Mouse (Mus musculus) macrophage (primary cell): ENCODE data around the gene Ccdc113. TPM values are rescaled to one million over a fixed set of nuclear protein-coding genes. Genes with fewer than 3 reads are reported as not detected.

ENCODE experiments used
- H3K27ac ChIP-seq: fragments of 350-480 bp; formaldehyde crosslinking; 2 replicates; pipeline ENCODE4 v1.9.0; 2021
- H3K36me3 ChIP-seq: fragments of 350-480 bp; formaldehyde crosslinking; 2 replicates; pipeline ENCODE4 v1.9.0; 2021; ENCODE audit errors: inconsistent target
- H3K4me3 ChIP-seq: fragments of 350-480 bp; formaldehyde crosslinking; 2 replicates; pipeline ENCODE4 v1.9.0; 2021; ENCODE audit errors: inconsistent target
- H3K79me2 ChIP-seq: fragments of 350-480 bp; formaldehyde crosslinking; 2 replicates; pipeline ENCODE4 v1.9.0; 2021; ENCODE audit errors: inconsistent target
- WGBS: methylation state at CpG from one replicate; pipeline ENCODE4 v1.1.7; 2026; ENCODE audit warnings: inconsistent platforms; ENCODE audit not compliant: missing documents; 5-methylcytosine and 5-hydroxymethylcytosine counted together
- polyA plus RNA-seq: library from polyadenylated mRNA; stranded (reverse); fragments of 250-400 nt; gene quantifications from 3 replicates; pipeline ENCODE4 v1.2.4, GENCODE M21; 2018; ENCODE audit warnings: inconsistent platforms

Gene Ccdc113
- polyA plus RNA-seq, 1 experiment from 2014 or later: not detected

DNA sequence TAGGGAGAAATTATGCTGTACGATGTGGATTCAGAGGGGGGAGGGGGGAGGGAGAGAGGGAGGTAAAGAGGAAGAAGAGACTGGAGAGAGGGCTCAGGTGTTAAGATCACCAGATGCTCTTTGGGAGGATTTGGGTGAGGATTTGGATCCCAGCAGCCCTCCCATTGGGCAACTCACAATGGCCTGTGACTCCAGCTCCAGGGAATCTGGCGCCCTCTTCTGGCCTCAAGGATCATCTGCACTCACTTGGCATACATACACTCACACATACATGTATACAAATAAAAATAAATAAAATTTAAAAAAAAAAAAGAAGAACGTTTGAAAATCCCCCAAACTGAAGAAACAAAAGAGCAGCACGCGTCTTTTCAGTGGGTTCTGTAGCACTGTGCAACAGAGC is 27.6 kb upstream of the Ccdc113 start:
- WGBS: 70% methylated on average over 5 of the region's 5 CpGs
- Histone ChIP-seq H3K27ac (no peak overlapping the region), H3K36me3 (no peaks in the 10 kb centered on the region), H3K79me2 (no peaks in the 10 kb centered on the region), H3K4me3 (no peak overlapping the region)

DNA sequence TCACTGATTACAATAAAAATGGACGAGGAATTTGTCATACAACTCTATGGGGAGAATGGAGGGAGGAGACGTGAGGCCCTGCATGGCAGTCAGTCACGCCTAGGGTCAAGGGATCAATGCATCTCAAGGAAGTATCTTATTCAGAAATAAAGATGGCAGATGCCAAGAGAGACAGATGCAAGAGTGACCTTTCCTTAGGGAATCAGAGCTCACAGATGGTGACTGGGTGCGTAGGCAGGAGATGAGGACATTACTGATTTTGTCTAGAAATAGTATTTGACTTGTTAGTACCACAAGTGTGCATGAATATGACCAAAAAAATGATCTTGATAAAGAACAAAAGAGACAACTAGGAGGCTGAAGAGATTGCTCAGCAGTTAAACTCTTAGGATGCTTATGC is 21.6 kb upstream of the Ccdc113 start:
- H3K27ac ChIP-seq: no peak overlapping the region
- WGBS: 100% methylated on average over 4 of the region's 4 CpGs
- H3K4me3 ChIP-seq: no peak overlapping the region
- no peaks in the 10 kb centered on the region for H3K36me3 ChIP-seq
- no peaks in the 10 kb centered on the region for H3K79me2 ChIP-seq

DNA sequence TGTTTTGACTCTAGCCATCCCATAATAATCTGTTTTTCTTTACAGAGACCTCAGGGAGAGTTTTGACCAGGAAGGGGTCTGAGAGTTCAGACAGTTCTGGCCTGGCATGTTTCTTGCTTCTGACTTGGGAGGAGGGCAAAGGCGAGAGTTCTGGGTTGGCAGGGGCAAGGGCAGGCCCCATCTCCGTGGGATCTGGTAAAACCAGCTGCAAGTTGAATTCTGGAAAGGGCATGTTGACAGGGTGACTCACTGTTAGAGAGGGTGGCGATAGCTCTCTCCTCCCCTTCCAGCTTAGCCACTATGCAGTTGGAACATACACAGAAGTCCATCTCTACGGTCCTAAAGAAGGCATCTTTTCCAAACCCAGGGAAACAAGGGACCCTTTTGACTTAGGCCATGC is 20.7 kb upstream of the Ccdc113 start:
- Histone ChIP-seq H3K27ac (no peak overlapping the region), H3K4me3 (no peak overlapping the region), H3K79me2 (no peaks in the 10 kb centered on the region), H3K36me3 (no peaks in the 10 kb centered on the region)
- WGBS: 83% methylated on average over 4 of the region's 4 CpGs

DNA sequence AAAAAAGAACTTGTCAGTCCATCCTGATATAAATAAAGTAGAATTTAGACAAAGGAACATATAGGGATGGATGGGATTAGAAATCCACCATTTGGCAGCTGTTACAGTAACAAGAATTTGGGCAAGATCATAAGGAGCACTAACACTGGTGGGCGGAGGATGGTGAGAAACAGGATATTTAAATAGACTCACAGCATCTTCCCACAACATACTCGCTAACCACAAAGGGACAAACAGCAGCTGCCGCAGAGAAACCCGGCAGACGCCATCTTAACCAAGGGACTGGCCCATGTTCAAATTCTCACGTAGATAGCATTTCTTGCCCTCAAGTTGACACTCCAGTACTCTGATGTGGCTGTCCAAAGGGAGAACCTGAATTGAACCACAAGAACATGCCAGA is 17.0 kb upstream of the Ccdc113 start:
- H3K27ac ChIP-seq: no peak overlapping the region
- no peaks in the 10 kb centered on the region for H3K79me2 ChIP-seq
- 96% methylated on average over 6 of the region's 6 CpGs for WGBS
- no peaks in the 10 kb centered on the region for H3K36me3 ChIP-seq
- H3K4me3 ChIP-seq: no peak overlapping the region

DNA sequence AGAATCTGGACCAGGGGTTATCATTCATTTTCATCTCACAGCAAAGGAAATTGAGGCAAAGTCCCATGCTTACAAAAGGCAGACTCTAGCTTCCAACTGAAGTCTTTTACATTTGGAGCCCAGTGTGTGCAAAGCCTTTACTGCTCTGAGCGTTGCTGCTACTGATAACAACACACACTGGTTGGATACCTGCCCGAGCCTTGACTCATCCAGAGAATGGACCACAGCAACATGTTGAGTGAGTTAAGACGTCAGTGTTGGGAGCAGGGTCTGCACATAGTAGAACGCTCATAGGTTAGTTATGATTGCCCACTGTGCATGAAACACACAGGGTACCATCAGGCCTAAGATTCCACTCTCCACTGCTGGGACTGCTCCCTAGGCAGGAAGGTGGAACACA is 9.9 kb upstream of the Ccdc113 start:
- Histone ChIP-seq H3K36me3 (no peaks in the 10 kb centered on the region), H3K4me3 (no peak overlapping the region), H3K79me2 (no peaks in the 10 kb centered on the region), H3K27ac (no peak overlapping the region)
- WGBS: 84% methylated on average over 4 of the region's 4 CpGs

DNA sequence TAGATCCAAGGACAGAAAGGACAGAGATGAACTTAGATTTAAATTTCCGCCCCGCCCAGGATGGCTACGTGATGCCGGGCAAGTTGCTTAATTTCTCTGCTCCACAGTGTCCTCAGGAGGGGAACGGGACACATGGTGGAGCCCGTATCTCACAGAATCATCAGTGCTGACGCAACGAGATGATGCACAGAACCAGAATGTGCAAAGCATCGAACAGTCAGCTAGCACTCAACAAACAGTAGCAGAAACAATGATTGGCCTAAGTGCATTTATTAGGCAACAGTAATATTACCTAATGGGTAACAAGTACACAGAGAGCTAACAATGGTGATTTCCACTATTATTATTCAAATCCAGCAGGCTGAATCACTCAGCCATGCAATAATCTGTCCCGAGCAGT is 5.7 kb upstream of the Ccdc113 start:
- WGBS: 87% methylated on average over 10 of the region's 10 CpGs
- no peaks in the 10 kb centered on the region for H3K79me2 ChIP-seq
- H3K4me3 ChIP-seq: no peak overlapping the region
- H3K27ac ChIP-seq: no peak overlapping the region
- H3K36me3 ChIP-seq: no peaks in the 10 kb centered on the region

DNA sequence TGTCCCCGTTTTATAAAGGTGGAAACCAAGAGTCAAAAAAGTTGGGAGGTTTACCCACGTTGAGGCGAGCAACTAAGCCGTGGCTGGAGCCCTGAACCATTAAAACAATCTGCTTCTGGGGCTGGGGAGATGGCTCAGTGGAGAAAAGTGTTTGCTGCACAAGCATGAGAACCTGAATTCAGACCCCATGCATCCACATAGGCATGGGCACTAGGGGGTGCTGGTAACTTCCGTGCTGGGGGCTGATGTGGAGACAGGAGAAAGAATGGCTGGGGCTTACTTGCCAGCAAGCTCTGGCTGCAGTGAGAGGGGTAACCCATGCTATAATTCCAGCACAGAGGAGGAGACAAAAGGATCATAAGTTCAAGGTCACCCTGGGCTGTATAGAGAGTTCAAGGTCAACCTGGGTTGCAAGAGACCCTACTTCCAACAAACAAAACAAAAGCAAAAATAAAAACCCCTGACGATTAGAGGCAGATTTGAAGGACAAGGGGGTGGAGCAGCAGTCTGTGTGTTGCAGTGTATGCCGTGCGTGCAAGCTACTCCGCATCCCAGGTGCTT is 5.1 kb upstream of the Ccdc113 start:
- 79% methylated on average over 9 of the region's 9 CpGs for WGBS
- Histone ChIP-seq H3K36me3 (no peaks in the 10 kb centered on the region), H3K79me2 (no peaks in the 10 kb centered on the region), H3K27ac (no peak overlapping the region), H3K4me3 (no peak overlapping the region)

DNA sequence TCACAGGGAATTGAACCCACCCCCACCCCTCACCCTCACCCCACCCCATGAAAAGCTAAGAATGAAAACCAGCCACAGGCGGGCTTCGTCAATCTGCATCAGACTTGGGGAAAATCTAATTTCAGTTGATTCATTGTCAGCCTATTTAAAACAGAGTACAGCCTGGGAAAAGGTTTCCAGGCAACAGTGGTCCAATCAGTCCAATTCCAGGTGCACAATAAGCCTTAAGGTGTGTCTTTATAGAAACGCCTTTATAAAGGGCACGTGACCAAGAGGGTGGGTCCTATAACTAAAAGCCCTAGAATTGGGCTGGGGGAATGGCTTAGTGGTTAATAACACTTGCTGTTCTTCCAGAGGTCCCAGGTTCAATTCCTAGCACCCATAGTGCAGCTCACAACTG is 1.7 kb upstream of the Ccdc113 start:
- Histone ChIP-seq H3K4me3 (no peak overlapping the region), H3K79me2 (no peaks in the 10 kb centered on the region), H3K36me3 (no peaks in the 10 kb centered on the region), H3K27ac (no peak overlapping the region)
- WGBS: 94% methylated on average over 4 of the region's 4 CpGs

DNA sequence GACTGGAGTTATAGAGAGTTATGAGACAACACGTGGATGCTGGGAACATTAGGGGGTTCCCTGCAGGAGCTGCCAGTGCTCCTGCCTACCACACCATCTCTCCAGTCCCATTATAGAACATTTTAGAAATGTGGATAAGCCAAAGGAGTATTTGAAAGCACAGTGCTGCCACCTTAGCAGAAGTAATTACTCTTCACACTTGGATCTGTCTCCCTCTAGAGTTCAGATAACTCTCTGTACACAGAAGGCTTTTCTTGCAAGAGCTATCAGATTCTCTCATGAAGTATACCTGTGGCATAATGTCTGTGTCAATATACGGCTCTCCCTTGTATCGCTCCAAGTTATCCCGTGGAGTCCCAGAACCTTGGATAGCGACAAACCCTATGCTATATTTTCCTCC is 5.6 kb downstream of the Ccdc113 start:
- H3K27ac ChIP-seq: no peak overlapping the region
- 88% methylated on average over 5 of the region's 5 CpGs for WGBS
- H3K36me3 ChIP-seq: no peaks in the 10 kb centered on the region
- no peaks in the 10 kb centered on the region for H3K79me2 ChIP-seq
- H3K4me3 ChIP-seq: no peak overlapping the region

DNA sequence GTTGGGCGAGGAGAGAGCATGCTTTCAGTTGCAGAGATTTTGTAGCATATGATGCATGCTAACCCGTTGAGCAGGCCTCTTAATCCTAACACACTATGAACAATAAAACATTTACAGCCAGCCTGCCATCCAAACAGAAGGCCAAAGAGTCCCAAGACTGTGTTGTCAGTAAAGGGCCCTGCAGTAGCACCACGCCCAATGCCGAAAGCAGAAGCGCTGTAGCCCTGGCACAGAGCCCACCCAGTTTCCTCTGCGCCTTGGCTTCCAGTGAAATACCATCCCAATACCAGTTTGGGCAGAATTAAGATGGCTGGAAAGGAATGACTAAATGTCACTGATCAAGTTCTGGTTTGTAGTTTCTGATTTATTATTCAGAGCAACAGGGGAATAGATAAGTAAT is 8.3 kb downstream of the Ccdc113 start:
- 91% methylated on average over 6 of the region's 6 CpGs for WGBS
- Histone ChIP-seq H3K36me3 (no peaks in the 10 kb centered on the region), H3K4me3 (no peak overlapping the region), H3K27ac (no peak overlapping the region), H3K79me2 (no peaks in the 10 kb centered on the region)

DNA sequence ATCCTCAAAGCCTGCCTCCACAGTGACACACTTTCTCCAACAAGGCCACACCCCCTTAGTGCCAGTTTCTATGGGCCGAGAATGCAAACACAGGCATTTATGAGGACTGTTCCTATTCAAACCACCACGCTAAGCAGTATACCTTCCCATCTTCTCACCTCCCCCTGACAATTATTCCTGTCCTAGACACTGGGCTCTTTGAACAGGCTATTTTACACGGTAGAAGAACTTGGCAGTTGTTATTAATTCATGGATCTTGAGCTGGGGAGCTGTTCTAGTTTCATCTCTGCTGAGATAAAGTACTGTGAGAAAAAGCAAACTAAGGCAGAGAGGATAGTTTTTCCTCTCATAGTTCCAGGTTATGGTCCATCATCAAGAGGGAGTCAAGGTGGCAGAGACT is 9.2 kb downstream of the Ccdc113 start:
- no peaks in the 10 kb centered on the region for H3K36me3 ChIP-seq
- WGBS: 84% methylated on average over 2 of the region's 3 CpGs
- no peaks in the 10 kb centered on the region for H3K79me2 ChIP-seq
- H3K27ac ChIP-seq: no peak overlapping the region
- no peak overlapping the region for H3K4me3 ChIP-seq

DNA sequence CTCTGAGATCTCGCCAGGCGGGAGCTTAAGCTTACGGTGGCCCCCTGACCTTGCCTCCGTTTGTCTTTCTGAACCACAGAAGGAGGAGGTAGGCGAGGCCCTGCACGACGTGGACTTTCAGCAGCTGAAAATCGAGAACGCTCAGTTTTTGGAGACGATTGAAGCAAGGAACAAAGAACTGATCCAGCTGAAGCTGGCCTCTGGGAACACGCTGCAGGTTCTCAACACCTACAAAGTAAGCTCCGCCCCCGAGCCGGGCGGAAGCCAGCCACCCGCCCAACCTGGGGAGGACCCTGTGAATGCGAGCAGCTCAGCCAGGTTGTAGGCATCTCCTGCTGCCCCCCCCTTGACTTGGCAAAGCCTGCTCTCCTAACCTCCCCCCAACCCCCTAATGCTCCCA is 11.9 kb downstream of the Ccdc113 start:
- no peak overlapping the region for H3K27ac ChIP-seq
- H3K79me2 ChIP-seq: no peaks in the 10 kb centered on the region
- no peaks in the 10 kb centered on the region for H3K36me3 ChIP-seq
- no peak overlapping the region for H3K4me3 ChIP-seq
- 93% methylated on average over 17 of the region's 17 CpGs for WGBS

DNA sequence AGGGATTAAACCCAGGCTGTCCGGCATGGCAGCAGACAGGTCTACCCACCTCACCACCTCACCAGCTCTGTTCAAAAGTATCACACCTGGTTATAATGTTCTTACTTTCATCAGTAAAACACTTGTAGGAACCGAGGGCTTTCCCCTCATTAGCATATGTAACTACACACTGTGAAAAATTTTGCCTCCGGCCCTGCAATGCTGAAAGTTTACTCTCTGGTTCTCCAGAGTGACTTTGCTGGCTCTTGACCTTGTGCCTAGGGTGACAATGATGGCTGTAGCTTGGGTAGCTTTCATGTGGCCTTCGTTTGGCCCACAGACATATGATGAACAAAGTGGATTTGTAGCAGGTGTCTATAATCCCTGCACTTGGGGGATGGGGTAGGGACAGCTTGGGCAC is 13.1 kb downstream of the Ccdc113 start:
- WGBS: 81% methylated on average over 4 of the region's 4 CpGs
- no peak overlapping the region for H3K27ac ChIP-seq
- H3K36me3 ChIP-seq: no peaks in the 10 kb centered on the region
- no peaks in the 10 kb centered on the region for H3K79me2 ChIP-seq
- no peak overlapping the region for H3K4me3 ChIP-seq

DNA sequence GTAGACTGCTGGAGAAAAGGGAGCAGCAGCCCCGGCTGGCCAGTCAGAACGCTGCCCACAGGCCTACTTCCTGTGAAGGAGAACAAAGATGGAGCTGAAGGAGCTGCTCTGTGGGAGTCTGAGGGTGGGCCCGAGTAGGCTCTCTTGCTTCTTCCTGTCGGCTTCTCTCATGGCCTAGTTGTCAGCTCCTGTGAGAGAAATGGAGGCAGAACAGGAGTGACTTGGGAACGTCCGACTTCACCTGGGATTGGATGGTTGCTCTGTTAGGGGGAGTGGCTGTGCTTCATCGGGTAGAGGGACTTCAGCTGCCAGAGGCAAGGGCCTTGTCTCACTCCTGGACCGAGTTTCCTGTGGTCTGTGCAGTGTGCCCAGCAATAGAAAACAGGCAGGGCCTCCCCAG is 14.0 kb downstream of the Ccdc113 start:
- H3K36me3 ChIP-seq: no peaks in the 10 kb centered on the region
- H3K4me3 ChIP-seq: no peak overlapping the region
- H3K79me2 ChIP-seq: no peaks in the 10 kb centered on the region
- no peak overlapping the region for H3K27ac ChIP-seq
- 78% methylated on average over 8 of the region's 8 CpGs for WGBS

DNA sequence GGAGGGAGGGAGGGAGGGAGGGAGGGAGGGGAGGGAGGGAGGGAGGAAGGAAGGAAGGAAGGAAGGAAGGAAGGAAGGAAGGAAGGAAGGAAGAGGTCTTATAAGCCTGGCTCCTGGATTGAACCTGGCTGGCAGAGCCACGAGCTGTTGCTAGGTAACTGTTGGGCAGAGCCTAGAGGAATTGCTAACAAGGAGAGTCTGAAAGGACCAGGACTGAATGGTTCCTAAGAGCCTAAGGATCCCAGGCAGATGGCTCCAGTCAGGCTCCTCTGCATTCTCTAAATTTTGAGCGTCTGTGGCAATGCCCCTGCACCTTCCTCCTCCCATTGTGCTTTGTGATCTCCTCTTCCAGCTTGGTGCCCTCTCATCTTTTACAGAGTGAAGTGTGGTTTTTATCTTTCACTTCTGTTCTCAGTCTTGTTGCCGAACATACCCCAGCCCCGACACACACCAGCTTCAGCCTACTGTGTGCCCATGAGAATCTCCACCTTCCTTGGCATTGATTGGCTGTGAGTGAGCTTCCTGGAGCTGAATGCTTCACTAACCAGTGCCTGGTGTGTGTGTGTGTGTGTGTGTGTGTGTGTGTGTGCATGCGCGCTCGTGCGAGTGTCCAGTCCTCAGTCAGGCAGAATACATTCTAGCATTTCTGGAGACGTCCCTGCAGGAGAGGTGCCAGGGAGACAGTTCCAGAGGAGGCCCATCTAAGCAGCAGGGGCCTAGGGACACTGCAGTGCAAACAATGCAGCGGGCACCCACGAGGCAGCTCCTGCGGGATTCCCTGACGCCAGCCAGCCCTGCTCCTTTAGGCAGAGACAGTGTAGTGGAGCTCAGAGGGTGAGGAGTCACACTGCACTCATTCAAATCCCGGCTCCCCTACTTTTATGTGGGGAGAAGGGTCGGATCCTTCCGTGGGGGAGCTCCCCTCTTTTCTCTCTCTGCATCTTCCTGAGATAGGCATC is 16.3 kb downstream of the Ccdc113 start:
- Histone ChIP-seq H3K4me3 (no peak overlapping the region), H3K79me2 (no peaks in the 10 kb centered on the region), H3K36me3 (no peaks in the 10 kb centered on the region), H3K27ac (no peak overlapping the region)
- WGBS: 85% methylated on average over 16 of the region's 16 CpGs
